Mouse (Mus musculus) liver, adult (tissue): ENCODE results near the gene Ncbp2.

Source experiments
- GATA4 ChIP-seq: IDR thresholded peaks from 2 replicates; pipeline ENCODE4 v1.6.1; 2014; ENCODE audit warnings: mild to moderate bottlenecking, low read length; ENCODE audit not compliant: insufficient replicate concordance

Gene Ncbp2

DNA sequence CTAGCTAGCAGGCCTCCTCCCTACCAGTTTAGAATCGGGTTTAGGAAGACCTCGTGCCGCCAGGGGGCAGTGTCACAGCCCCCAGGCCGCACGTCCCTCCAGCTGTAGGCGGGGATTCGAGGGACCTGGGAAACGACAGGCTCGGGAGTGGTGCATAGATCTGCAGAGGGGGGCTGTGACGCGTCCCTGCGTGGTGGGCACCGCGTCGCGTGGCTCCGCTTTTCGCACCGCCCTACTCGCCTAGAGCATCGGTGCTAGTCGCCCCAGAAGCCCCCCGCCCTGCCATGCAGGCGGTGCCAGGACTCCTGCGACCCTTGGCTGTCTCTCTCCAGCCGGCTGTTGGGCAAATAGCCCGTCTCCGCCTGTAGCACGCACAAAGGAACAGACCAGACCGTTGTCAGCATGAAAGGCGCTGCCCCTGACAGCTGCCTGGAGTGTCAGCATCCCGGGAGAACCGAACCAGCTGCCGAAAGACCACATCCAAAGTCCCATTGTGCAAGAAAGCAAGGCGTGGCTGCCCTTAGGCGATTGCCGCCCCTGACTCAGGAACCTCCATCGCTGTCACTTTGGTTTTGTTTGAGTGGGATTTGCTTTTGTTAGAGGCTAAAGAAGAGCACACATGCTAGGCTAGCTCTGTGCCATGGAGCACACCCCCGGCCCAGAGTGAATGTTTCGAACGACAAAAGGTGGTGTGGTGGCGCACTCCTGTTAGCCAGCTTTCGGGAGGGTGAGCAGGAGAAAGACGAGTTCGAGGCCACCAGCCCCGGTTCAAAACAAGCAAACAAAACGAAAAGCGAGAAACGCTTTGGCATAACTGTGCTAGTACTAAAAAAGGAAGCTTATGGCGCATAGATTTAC, 15.2 kb upstream of the Ncbp2 start:
- TF ChIP-seq GATA4: no peak

DNA sequence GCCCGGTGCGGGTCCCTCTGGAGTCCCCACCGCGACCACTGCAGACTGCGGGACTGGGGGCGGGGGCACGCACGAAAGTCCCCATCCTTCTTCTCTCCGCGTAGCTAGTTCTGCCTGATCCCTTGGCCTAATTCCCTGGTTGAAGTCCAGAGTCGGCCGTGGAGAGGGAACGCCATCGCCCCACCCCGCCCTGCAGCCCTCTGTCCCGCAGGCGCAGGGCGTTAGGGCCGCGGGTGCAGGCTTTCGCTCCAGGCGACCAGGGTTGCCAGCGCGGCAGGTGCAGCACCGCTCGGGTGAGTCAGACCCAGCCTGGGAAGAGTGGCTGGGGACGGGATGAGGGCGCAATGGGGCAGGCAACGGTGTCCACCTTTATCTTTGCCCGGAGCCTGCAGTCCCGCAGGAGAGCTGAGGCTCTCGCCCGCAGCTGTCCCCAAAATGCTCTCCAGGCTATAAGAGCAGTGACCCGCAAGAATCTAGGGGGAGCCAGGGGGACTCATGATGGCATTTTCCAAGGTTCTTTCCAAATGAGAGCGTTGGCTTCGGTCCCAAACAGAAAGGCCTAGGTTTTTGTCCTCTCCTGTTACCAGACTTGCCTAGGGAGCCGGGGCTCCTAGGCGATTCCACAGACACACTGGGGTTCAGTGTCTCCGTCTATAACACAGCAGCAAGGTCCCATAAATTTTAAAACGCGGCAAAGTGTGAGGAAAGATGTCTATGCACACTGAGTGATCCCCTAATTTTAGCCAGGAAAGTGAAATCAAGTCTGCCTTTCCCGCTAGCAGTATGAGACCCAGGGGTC, 14.4 kb upstream of the Ncbp2 start, which contains the start of gene Pigz:
Gene Pigz (plus strand): TSS at position 101 of the 799 bp plus-strand sequence.
- no peak for TF ChIP-seq GATA4

DNA sequence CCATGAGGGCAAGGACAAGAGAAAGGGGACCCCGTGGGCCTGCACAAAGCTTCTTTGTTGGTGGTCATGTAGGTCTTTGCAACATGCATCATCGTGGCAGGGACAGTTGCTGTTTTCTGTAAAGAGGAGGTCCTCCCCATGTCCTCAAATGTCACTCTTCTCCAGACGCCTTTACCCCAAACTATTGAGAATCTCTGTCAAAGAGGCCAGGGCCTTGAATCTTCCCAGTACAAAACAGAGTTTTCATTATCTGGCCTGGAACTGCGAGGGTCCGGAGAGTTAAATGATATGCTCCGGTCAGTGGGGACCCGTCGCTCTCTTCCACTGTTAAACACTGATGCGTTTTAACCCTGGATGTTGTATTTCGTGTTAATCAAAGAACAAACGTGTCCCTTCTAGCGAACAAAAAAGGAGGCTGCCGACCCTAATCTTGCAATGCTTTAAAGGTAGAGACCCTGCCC, 13.7 kb upstream of the Ncbp2 start:
- TF ChIP-seq GATA4: no peak

DNA sequence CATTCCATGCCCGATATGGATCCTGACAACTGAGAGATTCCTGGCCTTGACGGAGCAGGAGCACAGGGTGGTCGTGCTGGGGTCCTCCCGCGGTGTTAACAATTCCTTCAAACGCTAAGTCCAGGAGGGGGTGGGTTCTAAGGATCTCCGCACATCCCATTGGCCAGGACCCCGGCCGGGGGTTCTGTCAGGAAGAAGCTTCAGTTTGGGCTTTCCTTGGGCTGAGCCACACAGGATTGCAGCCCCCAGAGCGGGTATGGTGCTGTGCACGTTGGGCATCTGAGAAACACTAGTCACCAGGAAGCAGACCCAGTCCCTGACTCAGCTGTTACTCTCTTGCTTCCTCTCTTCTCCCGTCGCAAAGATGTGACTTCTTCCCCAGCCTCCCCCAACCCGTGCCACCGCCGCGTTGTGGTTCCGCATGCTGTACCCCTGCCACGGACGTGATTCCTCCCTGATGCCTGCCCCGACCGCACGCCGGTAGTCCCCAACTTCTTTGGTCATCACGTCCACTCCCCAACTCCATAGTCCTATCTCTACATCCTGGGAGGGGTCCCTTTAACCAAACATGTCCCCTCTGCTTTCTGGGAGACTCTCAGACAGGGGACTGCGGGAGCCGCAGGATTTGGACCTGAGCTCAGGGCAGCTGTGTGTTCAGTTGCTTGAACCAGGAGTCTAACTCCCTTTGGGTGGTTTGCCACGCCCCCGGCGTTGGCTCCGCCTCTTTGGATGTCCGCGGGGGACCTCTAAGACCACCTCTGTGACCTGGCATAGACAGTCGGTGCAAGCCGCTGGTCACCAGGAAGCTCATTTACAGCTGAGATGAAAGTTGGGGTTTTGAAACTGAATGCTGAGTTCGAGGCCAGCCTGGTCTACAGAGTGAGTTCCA, 13.0 kb upstream of the Ncbp2 start:
- no peak for TF ChIP-seq GATA4

DNA sequence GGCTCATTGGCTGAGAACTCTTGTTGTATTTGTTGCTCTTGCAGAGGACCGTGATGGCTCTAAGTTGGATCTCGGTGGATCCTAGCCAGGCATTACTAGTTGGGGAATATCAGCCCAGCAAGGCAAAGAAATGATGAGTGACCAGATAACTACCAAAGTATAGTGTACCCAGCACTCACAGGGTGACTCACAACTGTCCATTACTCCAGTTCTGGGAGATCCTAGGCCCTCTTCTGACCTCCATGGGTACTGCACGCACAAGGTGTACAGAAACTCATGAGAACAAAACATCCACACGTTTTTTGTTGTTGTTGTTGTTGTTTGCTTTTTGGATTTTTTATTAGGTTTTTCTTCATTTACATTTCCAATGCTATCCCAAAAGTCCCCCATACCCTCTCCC, 11.7 kb upstream of the Ncbp2 start:
- TF ChIP-seq GATA4: no peak

DNA sequence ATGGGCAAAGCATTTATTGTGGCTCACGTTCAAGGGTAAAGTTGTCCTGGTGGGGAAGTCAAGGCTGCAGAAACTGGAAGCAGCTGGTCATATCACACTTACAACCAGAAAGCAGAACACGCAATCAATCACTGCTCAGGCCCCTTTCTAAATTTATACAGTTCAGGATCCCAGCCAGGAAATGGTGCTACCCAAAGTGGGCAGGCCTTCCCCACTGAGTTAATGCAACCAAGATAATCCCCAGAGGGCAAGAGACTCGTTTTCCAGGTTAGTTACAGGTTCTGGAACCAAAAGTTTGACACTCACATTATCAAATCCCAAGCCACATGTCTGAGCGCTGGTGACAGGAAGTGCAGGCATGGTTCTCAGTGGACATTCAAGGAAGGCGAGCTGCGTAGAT, 9.5 kb upstream of the Ncbp2 start:
- TF ChIP-seq GATA4: no peak

DNA sequence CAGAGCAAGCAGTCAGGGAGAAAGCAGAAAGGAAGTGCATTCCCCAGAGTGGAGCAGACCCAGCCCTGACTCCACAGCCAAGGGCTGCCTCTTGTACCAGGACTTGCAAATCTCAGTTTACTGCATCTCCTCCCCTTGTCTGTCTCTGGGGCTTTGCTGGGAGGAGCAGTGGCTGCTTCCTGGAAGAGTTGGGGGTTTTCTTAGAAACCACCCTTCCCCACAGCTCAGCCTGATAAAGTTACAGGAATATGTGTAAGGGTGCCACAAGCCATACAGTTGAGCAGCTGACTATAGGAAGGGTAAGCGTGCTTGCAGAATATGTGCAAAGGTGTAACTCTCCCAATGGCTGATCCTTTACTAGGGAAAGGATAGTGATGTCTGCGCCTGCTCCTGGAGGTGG, 7.7 kb upstream of the Ncbp2 start:
- TF ChIP-seq GATA4: no peak

DNA sequence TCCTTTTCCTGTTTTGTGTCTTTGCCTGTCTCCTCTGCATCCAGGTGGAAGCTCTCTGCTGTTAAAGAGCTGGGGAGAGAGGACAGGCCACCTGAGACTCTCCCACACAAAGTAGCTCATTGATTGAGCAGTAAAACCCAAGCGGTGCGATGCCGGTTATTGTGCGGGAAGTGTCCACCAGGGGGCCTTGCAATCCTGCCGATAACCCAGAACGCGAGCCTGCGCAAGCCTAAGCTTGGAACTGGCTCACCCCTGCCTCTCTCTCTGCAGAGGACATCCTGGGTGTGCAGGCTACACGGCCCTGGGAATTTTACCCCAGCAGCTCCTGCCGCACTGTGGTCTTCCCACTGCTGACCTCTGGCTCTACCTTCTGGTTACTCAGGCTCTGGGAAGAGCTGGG, 4.3 kb upstream of the Ncbp2 start:
- no peak; the same call in 1 of the 2 replicates for TF ChIP-seq GATA4

DNA sequence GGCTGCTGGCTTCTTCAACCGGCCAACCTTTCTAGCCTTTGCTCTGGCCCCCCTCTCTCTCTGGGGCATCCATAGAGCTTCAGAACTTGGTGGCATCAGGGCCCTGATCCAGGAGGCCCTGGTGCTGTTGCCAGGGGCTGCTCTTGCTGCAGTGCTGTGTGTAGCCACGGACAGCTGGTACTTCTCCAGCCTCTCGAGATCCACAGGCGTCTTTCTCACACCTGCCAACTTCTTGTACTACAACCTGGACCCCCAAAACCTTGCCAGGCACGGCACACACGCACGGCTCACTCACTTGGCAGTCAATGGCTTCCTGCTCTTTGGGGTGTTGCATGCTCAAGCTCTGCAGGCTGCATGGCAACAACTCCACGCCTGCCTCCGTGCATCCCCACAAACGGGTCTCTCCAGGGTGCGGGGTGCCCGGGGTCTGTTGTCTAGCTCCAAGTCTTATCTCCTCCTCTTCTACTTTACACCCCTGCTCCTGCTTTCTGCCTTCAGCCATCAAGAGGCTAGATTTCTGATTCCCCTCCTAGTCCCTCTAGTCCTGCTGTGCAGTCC, 3.5 kb upstream of the Ncbp2 start:
- no peak for TF ChIP-seq GATA4

DNA sequence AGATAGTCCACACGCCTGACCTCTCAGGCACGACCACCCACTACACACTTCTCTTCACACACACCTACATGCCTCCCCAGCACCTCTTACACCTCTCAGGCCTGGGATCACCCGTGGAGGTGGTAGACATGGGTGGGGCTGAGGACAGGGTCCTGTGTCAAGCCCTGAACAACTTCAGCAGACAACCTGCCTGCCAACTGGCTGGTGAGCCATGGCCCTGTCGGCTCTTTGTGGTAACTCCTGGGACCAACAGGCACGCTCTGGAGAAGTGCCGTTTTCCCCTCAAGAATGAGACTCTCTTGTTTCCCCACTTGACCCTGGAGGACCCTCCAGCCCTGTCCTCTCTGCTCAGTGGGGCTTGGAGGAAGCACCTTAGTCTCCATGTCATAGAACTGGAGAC, 2.9 kb upstream of the Ncbp2 start:
- no peak for TF ChIP-seq GATA4

DNA sequence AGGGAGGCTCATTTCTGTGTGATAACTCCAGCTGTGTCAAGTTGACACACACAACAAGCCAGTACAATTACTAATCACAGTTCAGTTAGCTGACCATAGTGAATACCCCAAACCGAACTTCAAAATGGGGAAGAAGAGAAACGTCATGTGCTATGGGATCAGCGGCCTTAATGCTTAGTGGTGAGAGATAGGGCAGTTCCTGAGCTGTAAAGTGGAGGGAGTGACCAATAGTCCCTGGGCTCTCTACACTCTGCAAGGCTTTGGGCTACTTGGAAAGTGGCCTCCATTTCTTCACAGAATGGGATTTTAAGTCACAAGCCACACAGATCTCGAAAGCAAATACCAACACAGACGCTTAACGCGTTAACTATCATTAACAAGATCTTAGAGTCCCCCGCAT, 980 bp upstream of the Ncbp2 start:
- no peak for TF ChIP-seq GATA4

DNA sequence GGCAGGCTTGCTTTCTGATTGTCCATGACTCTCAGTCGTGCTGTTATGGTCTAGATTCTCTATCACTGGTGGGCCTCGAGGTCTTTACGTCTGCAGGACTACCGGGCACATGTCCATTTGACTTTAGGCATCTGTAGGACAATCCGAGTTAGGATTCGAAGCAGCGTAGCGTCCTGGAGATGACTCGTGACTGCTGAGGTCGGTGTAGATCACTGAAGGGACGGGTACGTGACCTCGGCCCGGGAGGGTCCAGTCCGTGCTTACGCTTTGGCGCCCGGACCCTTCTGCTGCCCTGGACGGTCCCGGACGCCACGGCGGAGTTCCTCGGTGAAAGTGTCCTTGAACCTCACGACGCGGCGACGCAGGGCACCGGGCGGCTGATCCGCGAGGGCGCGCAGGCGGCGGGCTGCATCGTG, 404 bp upstream of the Ncbp2 start:
- no peak for TF ChIP-seq GATA4

DNA sequence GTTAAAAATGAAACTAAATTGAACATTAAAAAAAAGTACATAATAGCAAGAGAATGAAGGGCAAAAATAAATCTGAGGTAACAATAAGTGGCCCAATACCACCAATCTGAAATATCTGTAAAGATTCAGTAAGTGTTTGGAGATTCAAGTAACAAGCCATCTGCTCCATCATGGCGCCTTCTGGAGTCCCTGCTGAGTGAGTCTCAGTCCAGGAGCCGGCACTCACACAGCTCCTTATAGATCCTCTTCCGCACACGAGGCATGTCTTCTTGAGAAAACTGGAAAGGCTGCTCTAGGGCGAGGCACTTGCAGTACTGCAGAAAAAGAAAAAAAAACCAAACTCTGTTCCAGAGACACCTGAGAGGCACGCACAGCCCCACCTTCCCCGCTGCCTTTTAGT, 14.9 kb downstream of the Ncbp2 start:
- TF ChIP-seq GATA4: no peak

DNA sequence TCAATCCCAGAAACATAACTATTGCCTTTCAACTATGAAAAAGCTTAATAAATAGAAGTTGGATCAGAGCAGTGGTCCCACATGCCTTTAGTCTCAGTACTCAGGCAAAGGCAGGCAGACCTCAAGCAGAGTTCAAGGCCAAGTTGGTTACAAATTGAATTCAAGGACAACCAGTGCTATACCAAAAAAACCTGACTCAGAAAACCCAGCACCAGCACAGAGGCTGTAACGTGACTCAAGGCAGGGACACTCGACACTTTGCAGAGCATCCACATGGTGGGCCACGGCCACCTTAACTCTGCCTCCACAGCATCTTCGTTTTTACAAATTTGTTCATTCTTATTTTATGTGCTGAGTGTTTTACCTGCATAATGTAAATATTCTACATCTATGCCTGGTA, 26.9 kb downstream of the Ncbp2 start:
- TF ChIP-seq GATA4: no peak

DNA sequence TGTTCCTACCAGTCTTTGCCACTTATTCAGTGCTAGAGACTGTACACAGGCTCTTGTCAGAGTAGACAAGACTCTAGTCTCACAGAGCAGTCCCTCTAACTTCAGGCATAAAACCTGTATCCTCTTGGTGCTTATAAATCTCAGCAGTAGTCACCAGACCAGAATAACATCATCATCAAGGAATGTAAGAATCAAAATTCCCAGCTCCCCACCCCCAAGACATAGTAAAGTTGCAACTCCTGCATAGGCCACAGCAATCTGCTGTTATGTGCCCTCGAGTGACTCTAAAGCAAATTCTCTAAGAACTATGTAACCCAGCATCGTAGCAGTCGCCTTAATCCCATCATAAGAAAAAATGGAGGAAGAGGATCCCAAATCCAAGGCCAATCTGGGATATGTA, 31.2 kb downstream of the Ncbp2 start:
- no peak for TF ChIP-seq GATA4

DNA sequence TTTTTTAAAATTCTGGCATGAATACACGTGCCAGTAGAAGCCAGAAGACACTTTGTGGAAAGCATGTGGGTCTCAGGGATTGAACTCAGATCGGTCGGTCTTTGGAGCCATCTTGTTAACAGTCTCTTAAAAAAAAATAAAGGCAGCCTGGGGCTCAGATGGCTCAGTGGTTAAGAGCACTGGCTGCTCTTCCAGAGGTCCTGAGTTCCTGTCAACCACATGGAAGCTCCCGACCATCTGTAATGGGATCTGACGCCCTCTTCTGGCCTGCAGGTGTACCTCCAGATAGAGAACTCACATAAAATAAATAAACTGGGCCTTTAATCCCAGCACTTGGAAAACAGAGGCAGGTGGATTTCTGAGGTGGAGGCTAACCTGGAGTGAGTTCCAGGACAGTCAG, 32.6 kb downstream of the Ncbp2 start:
- TF ChIP-seq GATA4: no peak

DNA sequence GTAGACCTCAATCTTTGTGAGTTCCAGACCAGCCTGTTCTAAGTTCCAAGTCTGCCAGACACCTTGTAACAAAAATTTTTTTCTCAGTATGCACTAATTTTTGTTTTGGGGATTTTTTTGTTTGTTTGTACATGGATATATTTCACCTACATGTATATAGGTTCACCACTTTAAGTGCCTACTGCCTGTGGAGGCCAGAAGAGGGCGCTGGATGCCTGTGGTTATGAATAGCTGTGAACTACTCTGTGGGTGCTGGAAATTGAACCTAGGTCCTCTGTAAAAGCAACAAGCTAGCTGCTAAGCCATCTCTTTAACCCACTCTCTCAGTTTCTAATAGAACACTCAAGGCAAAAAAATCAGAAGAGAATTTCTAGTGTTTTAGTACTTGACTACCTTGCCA, 43.7 kb downstream of the Ncbp2 start:
- no peak for TF ChIP-seq GATA4
